Mouse (Mus musculus): ENCODE data around the gene Mycbpap.

GRCm38 (mm10) chr11:94455161-94455820 is 66.3 kb downstream of the Mycbpap start:
- TF ChIP-seq CTCF (IDR thresholded peaks at IDR 0.05; ENCODE audit: low read depth), result no peak
- TF ChIP-seq EP300 (IDR thresholded peaks at IDR 0.05; ENCODE audit: low read depth), result no peak

Data from liver, postnatal 0 days (tissue).